Mouse (Mus musculus): ENCODE results near the gene Grid2. TPM values are rescaled to one million over a fixed set of nuclear protein-coding genes. Genes with fewer than 3 reads are reported as not detected.
A peak's percentile ranks its signal among the peaks of the same experiment; 100 is the strongest.

The Grid2 gene
- polyA plus RNA-seq (2014; fragmentation: Nextera tagmentation; extraction: Ambion mirVana): 0.05 and 0.08 TPM in 2 replicates

GRCm38 (mm10) chr6:63255826-63256555 is at the start of gene Grid2:
Gene Grid2, plus strand, starts transcription at chr6:63255876.
- Histone ChIP-seq H3K4me3 (ENCODE audit: low read depth, low read length) (peak within 1 kb of the TSS; percentile 46), H3K27me3 (replicated peaks; ENCODE audit: control insufficient read depth, insufficient read depth, low read length) (peaks cover 44% of the 10 kb centered on the region), H3K27ac (ENCODE audit: low read depth, low read length) (no peak within 1 kb of the TSS), H3K4me2 (peak within 1 kb of the TSS; percentile 66), H3K9me3 (ENCODE audit: control insufficient read depth, low read length) (no peaks in the 10 kb centered on the region), H3K9ac (ENCODE audit: low read depth, low read length) (no peak within 1 kb of the TSS), H3K36me3 (ENCODE audit: control insufficient read depth, insufficient read depth, low read length) (no peaks in the 10 kb centered on the region), H3K4me1 (replicated peaks; ENCODE audit: control insufficient read depth, insufficient read depth, low read length) (no peaks in the 10 kb centered on the region)
- ATAC-seq (replicated peaks; ENCODE audit: low FRiP score): 0 out of 2 replicates have a peak, but pooled peaks have one; percentile 20
- DNase-seq (ENCODE audit: low spot score): peak; percentile 42
- 2% methylated on average over 65 of the region's 71 CpGs for WGBS

DNA sequence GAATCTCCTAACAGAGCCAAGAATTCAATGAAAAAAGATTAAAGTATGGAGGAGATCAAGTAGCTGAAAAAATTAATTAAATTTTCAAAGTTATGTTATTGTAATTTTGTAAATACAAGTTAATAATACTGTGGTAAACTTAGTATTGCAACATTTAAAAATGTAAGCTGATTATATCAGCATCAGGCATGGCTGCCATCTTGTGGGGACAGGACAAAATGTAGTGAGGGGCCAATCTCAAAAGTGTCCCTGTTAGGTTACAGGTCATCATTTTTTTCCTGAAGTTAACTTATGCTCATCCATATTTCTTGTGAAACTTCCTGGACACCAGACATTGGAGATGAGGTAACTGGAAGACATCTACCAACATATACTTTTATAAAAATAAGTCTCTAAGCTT is 4.9 kb upstream of the Grid2 start:
- DNase-seq (ENCODE audit: low spot score): no peak
- Histone ChIP-seq H3K9me3 (ENCODE audit: control insufficient read depth, low read length) (no peaks in the 10 kb centered on the region), H3K4me2 (no peak overlapping the region), H3K4me3 (ENCODE audit: low read depth, low read length) (no peak overlapping the region), H3K9ac (ENCODE audit: low read depth, low read length) (no peak overlapping the region), H3K27ac (ENCODE audit: low read depth, low read length) (no peak overlapping the region), H3K36me3 (ENCODE audit: control insufficient read depth, insufficient read depth, low read length) (no peaks in the 10 kb centered on the region), H3K4me1 (replicated peaks; ENCODE audit: control insufficient read depth, insufficient read depth, low read length) (no peaks in the 10 kb centered on the region), H3K27me3 (replicated peaks; ENCODE audit: control insufficient read depth, insufficient read depth, low read length) (peaks cover 13% of the 10 kb centered on the region)
- no peak for ATAC-seq (replicated peaks; ENCODE audit: low FRiP score)

DNA sequence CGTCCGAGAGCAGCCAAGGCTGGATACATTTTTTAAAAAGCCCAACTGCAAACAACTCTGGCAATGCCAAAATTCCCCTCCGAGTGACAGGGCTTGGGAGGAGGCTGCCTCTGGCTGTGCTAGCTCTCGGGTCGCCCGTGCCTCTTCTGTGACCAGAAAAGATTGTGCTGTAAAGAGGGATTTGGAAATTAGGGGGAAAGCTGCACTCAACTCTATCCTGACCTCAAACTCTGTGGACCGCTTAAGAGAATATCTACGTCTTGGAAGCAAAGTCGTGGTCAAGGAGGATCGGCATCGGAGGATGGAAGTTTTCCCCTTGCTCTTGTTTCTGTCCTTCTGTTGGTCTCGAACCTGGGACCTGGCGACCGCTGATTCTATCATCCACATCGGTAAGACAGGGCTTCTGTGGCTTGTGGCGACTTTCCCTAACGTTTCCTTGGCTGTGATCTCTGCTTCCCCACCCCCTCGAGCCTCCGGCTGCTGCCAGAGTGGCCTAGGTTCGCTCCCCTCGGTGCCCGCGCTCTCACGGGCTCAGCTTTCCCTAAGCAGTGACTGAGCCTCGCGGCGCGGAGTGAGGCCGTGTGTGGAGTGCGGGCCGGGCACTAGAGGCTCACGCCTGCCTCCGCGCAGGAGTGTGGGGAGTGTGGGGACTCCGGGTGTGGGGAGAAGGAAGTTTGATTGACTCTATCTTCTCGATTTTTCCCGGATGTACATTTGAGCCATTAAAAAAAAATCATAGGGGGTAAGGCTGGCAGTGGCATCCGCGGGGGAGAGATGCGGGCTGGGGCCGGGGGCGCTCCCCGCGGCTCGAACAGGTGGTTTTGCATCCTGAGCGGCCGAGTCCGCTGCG is 1.1 kb downstream of the Grid2 start:
- Histone ChIP-seq H3K36me3 (ENCODE audit: control insufficient read depth, insufficient read depth, low read length) (no peaks in the 10 kb centered on the region), H3K4me3 (ENCODE audit: low read depth, low read length) (peak overlapping the region; percentile 46), H3K9ac (ENCODE audit: low read depth, low read length) (no peak overlapping the region), H3K27me3 (replicated peaks; ENCODE audit: control insufficient read depth, insufficient read depth, low read length) (peaks cover 44% of the 10 kb centered on the region), H3K27ac (ENCODE audit: low read depth, low read length) (no peak overlapping the region), H3K4me2 (peak overlapping the region; percentile 66), H3K9me3 (ENCODE audit: control insufficient read depth, low read length) (no peaks in the 10 kb centered on the region), H3K4me1 (replicated peaks; ENCODE audit: control insufficient read depth, insufficient read depth, low read length) (no peaks in the 10 kb centered on the region)
- WGBS: 1% methylated on average over 49 of the region's 49 CpGs
- DNase-seq (ENCODE audit: low spot score) (peak; percentile 39), ATAC-seq (replicated peaks; ENCODE audit: low FRiP score) (0 out of 2 replicates have a peak, but pooled peaks have one; percentile 7)

- Histone ChIP-seq H3K4me2 (peak overlapping the region; percentile 66), H3K4me3 (ENCODE audit: low read depth, low read length) (peak overlapping the region; percentile 46), H3K27me3 (replicated peaks; ENCODE audit: control insufficient read depth, insufficient read depth, low read length) (peaks cover 44% of the 10 kb centered on the region), H3K36me3 (ENCODE audit: control insufficient read depth, insufficient read depth, low read length) (no peaks in the 10 kb centered on the region), H3K4me1 (replicated peaks; ENCODE audit: control insufficient read depth, insufficient read depth, low read length) (no peaks in the 10 kb centered on the region), H3K27ac (ENCODE audit: low read depth, low read length) (no peak overlapping the region), H3K9ac (ENCODE audit: low read depth, low read length) (no peak overlapping the region), H3K9me3 (ENCODE audit: control insufficient read depth, low read length) (no peaks in the 10 kb centered on the region)
- DNase-seq (ENCODE audit: low spot score): no peak
- WGBS: 1% methylated on average over 42 of the region's 42 CpGs
- peak; percentile 43; the same call in 1 of the 2 replicates for ATAC-seq (replicated peaks; ENCODE audit: low FRiP score)
Observed at GRCm38 (mm10) chr6:63257406-63257845, 1.8 kb downstream of the Grid2 start.

DNA sequence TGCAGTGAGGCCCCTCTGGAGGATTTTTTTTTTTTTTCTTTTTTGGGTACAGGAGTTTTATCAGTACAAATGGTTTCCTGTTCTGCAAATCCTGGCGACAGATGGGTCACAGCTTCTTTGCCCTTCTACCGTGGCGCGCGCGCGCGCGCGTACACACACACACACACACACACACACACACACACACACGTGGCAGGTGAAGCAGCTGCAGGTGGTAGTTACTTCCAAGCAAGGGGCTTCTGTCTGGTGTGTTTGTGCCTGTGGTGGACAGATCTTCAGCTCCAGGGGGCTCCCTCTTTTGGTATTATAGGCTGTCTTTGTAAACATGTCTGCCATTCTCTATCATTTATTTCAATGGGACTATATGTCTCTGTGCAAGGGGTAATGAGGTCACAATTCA is 2.2 kb downstream of the Grid2 start:
- Histone ChIP-seq H3K9me3 (ENCODE audit: control insufficient read depth, low read length) (no peaks in the 10 kb centered on the region), H3K4me2 (peak overlapping the region; percentile 66), H3K4me1 (replicated peaks; ENCODE audit: control insufficient read depth, insufficient read depth, low read length) (no peaks in the 10 kb centered on the region), H3K4me3 (ENCODE audit: low read depth, low read length) (peak overlapping the region; percentile 46), H3K9ac (ENCODE audit: low read depth, low read length) (no peak overlapping the region), H3K27me3 (replicated peaks; ENCODE audit: control insufficient read depth, insufficient read depth, low read length) (peaks cover 44% of the 10 kb centered on the region), H3K36me3 (ENCODE audit: control insufficient read depth, insufficient read depth, low read length) (no peaks in the 10 kb centered on the region), H3K27ac (ENCODE audit: low read depth, low read length) (no peak overlapping the region)
- DNase-seq (ENCODE audit: low spot score) (peak; percentile 32), ATAC-seq (replicated peaks; ENCODE audit: low FRiP score) (no peak)
- 3% methylated on average over 11 of the region's 11 CpGs for WGBS

DNA sequence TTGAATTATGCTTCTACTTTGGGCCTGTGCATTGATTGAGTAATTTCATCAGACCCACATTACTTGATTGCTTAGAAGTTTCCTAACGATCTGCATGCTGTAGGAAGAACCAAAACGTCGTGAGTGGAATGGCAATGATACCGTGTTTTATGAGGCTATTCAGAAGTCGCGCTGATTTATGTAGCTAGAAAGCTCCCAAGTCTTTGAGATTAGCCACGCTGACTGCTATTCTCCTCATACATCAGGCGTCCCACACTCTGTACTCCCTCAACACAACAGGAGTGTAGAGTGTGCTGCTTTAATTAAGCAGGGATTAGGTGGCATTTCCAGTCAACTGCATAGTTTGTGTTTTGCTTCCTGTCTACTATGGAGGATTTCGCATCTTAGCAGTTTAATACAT is 4.1 kb downstream of the Grid2 start:
- ATAC-seq (replicated peaks; ENCODE audit: low FRiP score) (no peak), DNase-seq (ENCODE audit: low spot score) (no peak)
- H3K4me1 ChIP-seq (replicated peaks; ENCODE audit: control insufficient read depth, insufficient read depth, low read length): no peaks in the 10 kb centered on the region
- WGBS: 66% methylated on average over 9 of the region's 9 CpGs
- H3K9me3 ChIP-seq (ENCODE audit: control insufficient read depth, low read length): no peaks in the 10 kb centered on the region
- H3K27me3 ChIP-seq (replicated peaks; ENCODE audit: control insufficient read depth, insufficient read depth, low read length): peaks cover 40% of the 10 kb centered on the region
- H3K27ac ChIP-seq (ENCODE audit: low read depth, low read length): no peak overlapping the region
- no peak overlapping the region for H3K4me3 ChIP-seq (ENCODE audit: low read depth, low read length)
- H3K4me2 ChIP-seq: no peak overlapping the region
- H3K9ac ChIP-seq (ENCODE audit: low read depth, low read length): no peak overlapping the region
- H3K36me3 ChIP-seq (ENCODE audit: control insufficient read depth, insufficient read depth, low read length): no peaks in the 10 kb centered on the region

DNA sequence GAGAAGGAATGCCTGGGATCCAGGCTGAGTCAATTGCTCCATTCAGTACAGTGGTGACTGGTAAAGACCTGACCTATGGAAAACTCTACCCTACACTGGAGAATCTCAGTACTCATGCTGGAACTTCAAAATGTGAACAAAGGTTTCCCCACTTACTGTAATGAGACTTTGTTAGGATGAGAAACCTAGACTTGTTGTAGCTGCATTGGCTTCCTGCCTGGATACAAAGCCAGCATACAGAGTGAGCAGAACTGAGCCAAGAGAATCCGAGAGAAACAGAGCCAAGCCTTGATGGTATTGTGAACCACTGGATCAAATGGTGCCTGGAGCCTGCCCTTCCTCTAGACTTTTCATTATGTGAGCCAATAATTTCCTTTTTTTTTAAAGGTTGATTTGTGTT is 28.7 kb downstream of the Grid2 start:
- H3K9ac ChIP-seq (ENCODE audit: low read depth, low read length): no peak overlapping the region
- no peak for ATAC-seq (replicated peaks; ENCODE audit: low FRiP score)
- H3K27ac ChIP-seq (ENCODE audit: low read depth, low read length): no peak overlapping the region
- DNase-seq (ENCODE audit: low spot score): no peak
- no peaks in the 10 kb centered on the region for H3K4me1 ChIP-seq (replicated peaks; ENCODE audit: control insufficient read depth, insufficient read depth, low read length)
- H3K27me3 ChIP-seq (replicated peaks; ENCODE audit: control insufficient read depth, insufficient read depth, low read length): no peaks in the 10 kb centered on the region
- 79% methylated on average over 1 of the region's 1 CpGs for WGBS
- H3K4me2 ChIP-seq: no peak overlapping the region
- H3K9me3 ChIP-seq (ENCODE audit: control insufficient read depth, low read length): no peaks in the 10 kb centered on the region
- H3K4me3 ChIP-seq (ENCODE audit: low read depth, low read length): no peak overlapping the region
- no peaks in the 10 kb centered on the region for H3K36me3 ChIP-seq (ENCODE audit: control insufficient read depth, insufficient read depth, low read length)

GRCm38 (mm10) chr6:63342438-63343004 is 86.8 kb downstream of the Grid2 start:
- Histone ChIP-seq H3K9ac (ENCODE audit: low read depth, low read length) (no peak overlapping the region), H3K27me3 (replicated peaks; ENCODE audit: control insufficient read depth, insufficient read depth, low read length) (no peaks in the 10 kb centered on the region), H3K27ac (ENCODE audit: low read depth, low read length) (no peak overlapping the region), H3K4me2 (no peak overlapping the region), H3K9me3 (ENCODE audit: control insufficient read depth, low read length) (no peaks in the 10 kb centered on the region), H3K4me1 (replicated peaks; ENCODE audit: control insufficient read depth, insufficient read depth, low read length) (no peaks in the 10 kb centered on the region), H3K4me3 (ENCODE audit: low read depth, low read length) (no peak overlapping the region), H3K36me3 (ENCODE audit: control insufficient read depth, insufficient read depth, low read length) (no peaks in the 10 kb centered on the region)
- WGBS: 80% methylated on average over 3 of the region's 3 CpGs
- DNase-seq (ENCODE audit: low spot score): no peak
- no peak for ATAC-seq (replicated peaks; ENCODE audit: low FRiP score)

Data from liver, embryonic 11.5 days (tissue).